Comparison of ENCODE assay signal across 25 mouse cellular contexts in the genomic region with DNA sequence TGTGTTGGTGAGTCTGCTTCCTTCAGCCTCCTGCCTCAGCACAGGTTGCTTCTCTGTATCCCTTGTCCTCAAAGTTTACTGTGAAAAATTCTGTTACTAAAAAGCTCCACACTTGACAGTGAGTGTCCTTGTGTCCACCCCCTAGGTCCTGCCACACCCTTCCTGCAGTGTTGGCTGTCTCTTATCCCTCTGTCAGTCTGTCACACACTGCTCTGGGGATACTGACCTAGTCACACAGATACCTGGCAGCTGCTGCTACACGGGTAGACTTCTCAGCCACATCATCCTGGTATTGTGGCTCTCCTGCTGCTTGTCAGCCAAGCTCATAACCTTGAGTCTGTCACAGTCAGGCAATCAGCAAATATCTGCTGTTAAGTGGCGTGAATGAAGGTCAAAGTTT. TPM values are rescaled to one million over a fixed set of nuclear protein-coding genes. Genes with fewer than 3 reads are reported as not detected.
A peak's percentile ranks its signal among the peaks of the same experiment; 100 is the strongest.
DNase-seq lines count a peak whose midpoint lies in the region; ATAC-seq and TF ChIP-seq lines count a peak whose summit lies in the region.
"Had no signal": no experiment of that assay in that cellular context is flagged by ENCODE, and none has a peak within 500 bp of the region (broad histone marks: within the 10 kb centered on the region; RNA-seq: fewer than 3 reads in every experiment).

No protein-coding gene starts in this region.

- no peak for TF ChIP-seq CTCF in gastrocnemius, adult 2 months (IDR thresholded peaks at IDR 0.05)
- no peak for TF ChIP-seq CTCF in stomach, postnatal 0 days (IDR thresholded peaks at IDR 0.05; ENCODE audit: low read depth)
- no peak for TF ChIP-seq CTCF in liver, embryonic 14.5 days (IDR thresholded peaks at IDR 0.05; ENCODE audit: low read depth)

- WGBS in stomach, embryonic 15.5 days = 74% methylated on average over 2 of the region's 2 CpGs
- 65% methylated on average over 2 of the region's 2 CpGs for WGBS in stomach, postnatal 0 days
- 37% methylated on average over 2 of the region's 2 CpGs for WGBS in liver, embryonic 14.5 days (ENCODE audit: insufficient replicate concordance)

- intact Hi-C loops in gastrocnemius, adult 2 months (cut with DNase I) = no loop called here
- intact Hi-C loops in gastrocnemius, postnatal 14 days (cut with DNase I; ENCODE audit: low total_unique reads) = no loop called here

- H3K36me3 ChIP-seq in stomach, embryonic 15.5 days = no peaks in the 10 kb centered on the region
- H3K36me3 ChIP-seq in stomach, postnatal 0 days (ENCODE audit: control insufficient read depth, insufficient read depth, low read length) = no peaks in the 10 kb centered on the region
- no peaks in the 10 kb centered on the region for H3K36me3 ChIP-seq in liver, embryonic 14.5 days (replicated peaks; ENCODE audit: control insufficient read depth, insufficient read depth, low read depth)
- H3K36me3 ChIP-seq: embryonic facial prominence, embryonic 12.5 days; hindbrain, embryonic 10.5 days; lung, embryonic 15.5 days; neural tube, embryonic 15.5 days had no signal

- H3K27ac ChIP-seq in gastrocnemius, adult 2 months = no peak overlapping the region
- no peak overlapping the region for H3K27ac ChIP-seq in stomach, embryonic 15.5 days
- H3K27ac ChIP-seq in stomach, postnatal 0 days (replicated peaks) = no peak overlapping the region
- peak overlapping the region; percentile 41 for H3K27ac ChIP-seq in liver, embryonic 14.5 days
- H3K27ac ChIP-seq: embryonic facial prominence, embryonic 12.5 days; hindbrain, embryonic 10.5 days; hindbrain, postnatal 0 days; lung, embryonic 15.5 days; macrophage; neural tube, embryonic 15.5 days had no signal

- no peak for DNase-seq in gastrocnemius, adult 2 months
- DNase-seq in gastrocnemius, postnatal 14 days = no peak
- DNase-seq in stomach, postnatal 0 days (ENCODE audit: low spot score) = no peak
- peak; percentile 54 to 77 (median 57) for DNase-seq in liver, embryonic 14.5 days (ENCODE audit: low read depth in 3 of 3, low spot score in 3 of 3)
- no peak for DNase-seq in adrenal gland, postnatal 25 days
- no peak for DNase-seq in thymus, postnatal 0 days (ENCODE audit: low spot score)
- no peak for DNase-seq in cerebellum, adult 8-10 months
- DNase-seq: adrenal gland, postnatal 36 days; cerebellum, adult 18-20 months; cerebellum, postnatal 25 days; gastrocnemius, postnatal 10 days; heart, adult 18-20 months; heart, postnatal 10 days; kidney, postnatal 4 days had no signal

- H3K4me1 ChIP-seq in stomach, embryonic 15.5 days = no peaks in the 10 kb centered on the region
- H3K4me1 ChIP-seq in stomach, postnatal 0 days (replicated peaks; ENCODE audit: control insufficient read depth, insufficient read depth) = no peaks in the 10 kb centered on the region
- peaks cover 35 to 37% of the 10 kb centered on the region in 2 experiments for H3K4me1 ChIP-seq in liver, embryonic 14.5 days (replicated peaks; ENCODE audit: control insufficient read depth in 2 of 2, insufficient read depth in 2 of 2, low read length in 1 of 2)
- H3K4me1 ChIP-seq: embryonic facial prominence, embryonic 12.5 days; lung, embryonic 15.5 days had no signal

- H3K27me3 ChIP-seq in stomach, embryonic 15.5 days (replicated peaks) = no peaks in the 10 kb centered on the region
- no peaks in the 10 kb centered on the region for H3K27me3 ChIP-seq in stomach, postnatal 0 days (ENCODE audit: control insufficient read depth, insufficient read depth, low read length)
- no peaks in the 10 kb centered on the region for H3K27me3 ChIP-seq in liver, embryonic 14.5 days (ENCODE audit: control insufficient read depth, insufficient read depth, low read length)
- H3K27me3 ChIP-seq: embryonic facial prominence, embryonic 12.5 days; heart, embryonic 12.5 days; lung, embryonic 15.5 days; neural tube, embryonic 15.5 days had no signal

- H3K9me3 ChIP-seq in stomach, embryonic 15.5 days = no peaks in the 10 kb centered on the region
- no peaks in the 10 kb centered on the region for H3K9me3 ChIP-seq in stomach, postnatal 0 days (ENCODE audit: control insufficient read depth, low read length)
- H3K9me3 ChIP-seq in liver, embryonic 14.5 days (ENCODE audit: control insufficient read depth, low read length) = no peaks in the 10 kb centered on the region
- H3K9me3 ChIP-seq: embryonic facial prominence, embryonic 12.5 days; heart, embryonic 12.5 days; hindbrain, embryonic 10.5 days; lung, embryonic 15.5 days; neural tube, embryonic 15.5 days had no signal

- H3K9ac ChIP-seq in stomach, embryonic 15.5 days = no peak overlapping the region
- H3K9ac ChIP-seq in stomach, postnatal 0 days (ENCODE audit: low read length) = no peak overlapping the region
- H3K9ac ChIP-seq in liver, embryonic 14.5 days (replicated peaks) = peak overlapping the region; percentile 40
- H3K9ac ChIP-seq: embryonic facial prominence, embryonic 12.5 days; heart, embryonic 12.5 days; lung, embryonic 15.5 days; neural tube, embryonic 15.5 days had no signal

- no peak for TF ChIP-seq EP300 in stomach, postnatal 0 days (optimal IDR thresholded peaks at IDR 0.05)
- TF ChIP-seq EP300 in liver, embryonic 14.5 days (IDR thresholded peaks at IDR 0.05; ENCODE audit: low read depth) = 0 out of 2 replicates have a peak, but pooled peaks have one; percentile 1

- peak; percentile 57; the same call in 1 of the 2 replicates for ATAC-seq in stomach, embryonic 15.5 days (ENCODE audit: insufficient read depth, low FRiP score, low read depth)
- no peak for ATAC-seq in stomach, postnatal 0 days (ENCODE audit: low FRiP score, low TSS enrichment)
- ATAC-seq in liver, embryonic 14.5 days (ENCODE audit: insufficient read depth) = peak; percentile 78
- ATAC-seq: forebrain, embryonic 14.5 days; hindbrain, postnatal 0 days; intestine, embryonic 16.5 days had no signal

- no peak overlapping the region for H3K4me2 ChIP-seq in stomach, embryonic 15.5 days
- no peak overlapping the region for H3K4me2 ChIP-seq in stomach, postnatal 0 days (replicated peaks; ENCODE audit: low read depth)
- H3K4me2 ChIP-seq in liver, embryonic 14.5 days (ENCODE audit: low read depth) = peak overlapping the region; percentile 54
- H3K4me2 ChIP-seq: embryonic facial prominence, embryonic 12.5 days; heart, embryonic 12.5 days; lung, embryonic 15.5 days; midbrain, embryonic 11.5 days; neural tube, embryonic 15.5 days had no signal

- H3K4me3 ChIP-seq in gastrocnemius, adult 2 months = peak overlapping the region; percentile 33
- no peak overlapping the region for H3K4me3 ChIP-seq in stomach, embryonic 15.5 days (replicated peaks)
- no peak overlapping the region for H3K4me3 ChIP-seq in stomach, postnatal 0 days (ENCODE audit: low read depth, low read length)
- H3K4me3 ChIP-seq in liver, embryonic 14.5 days (ENCODE audit: insufficient read depth in 1 of 2, low read depth in 2 of 2, low read length in 2 of 2) = no peak overlapping the region
- H3K4me3 ChIP-seq: embryonic facial prominence, embryonic 12.5 days; heart, embryonic 12.5 days; hindbrain, embryonic 10.5 days; lung, embryonic 15.5 days; neural tube, embryonic 15.5 days had no signal

RNA-seq across cellular contexts. Expression of a gene that starts 14.1 kb away (rescaled TPM):
- 10 to 100 TPM in 1 of 2 experiments, 1 to 10 TPM in 1; 9.0 to 11.3 TPM for total RNA-seq in gastrocnemius, adult 2 months (2021)
- 10 to 100 TPM; 15.5 to 15.8 TPM for total RNA-seq in gastrocnemius, postnatal 14 days (2021)
- polyA plus RNA-seq in stomach, embryonic 15.5 days (2015; fragmentation: Nextera tagmentation; extraction: Ambion mirVana) = 7.8 and 8.7 TPM in 2 replicates
- polyA plus RNA-seq in stomach, postnatal 0 days (2015; fragmentation: Nextera tagmentation; extraction: Ambion mirVana) = 2.5 and 2.7 TPM in 2 replicates
- polyA plus RNA-seq in liver, embryonic 14.5 days (2012; rRNA removed) = 1.6 and 1.7 TPM in 2 replicates
- 1.5 and 1.6 TPM in 2 replicates for polyA plus RNA-seq in liver, embryonic 14.5 days (2014; fragmentation: Nextera tagmentation; extraction: Ambion mirVana)
- total RNA-seq in adrenal gland, postnatal 25 days (2021) = 14.5 and 15.1 TPM in 2 replicates
- 3.3 and 3.6 TPM in 2 replicates for polyA plus RNA-seq in thymus, postnatal 0 days (2015; fragmentation: Nextera tagmentation; extraction: Ambion mirVana)
- polyA plus RNA-seq: macrophage had no signal

Comparison
In these comparisons a context has a peak if more than half of its experiments do, and no peak if none do; other contexts are left out.
1. DNase-seq: peak in liver, embryonic 14.5 days (3 of 3); none in gastrocnemius, adult 2 months (single experiment), gastrocnemius, postnatal 14 days (single experiment), stomach, postnatal 0 days (single experiment), adrenal gland, postnatal 25 days (single experiment), thymus, postnatal 0 days (single experiment) and cerebellum, adult 8-10 months (single experiment).